Mouse (Mus musculus) forebrain, postnatal 0 days (tissue): ENCODE results near the gene Palmd. TPM values are rescaled to one million over a fixed set of nuclear protein-coding genes. Genes with fewer than 3 reads are reported as not detected.

Experiments used
- ATAC-seq: fragments of 200-750 bp; cut with Nextera tagmentation; 2 replicates; pipeline ENCODE4 v1.8.0; 2017; ENCODE audit warnings: mild to moderate bottlenecking, moderate library complexity
- DNase-seq: peaks from one replicate; pipeline ENCODE4 v3.0.0-alpha.2; 2015
- H3K27ac ChIP-seq: fragments of 300-500 bp; sonication (generic); 2 replicates; pipeline ENCODE4 v1.5.1; 2014; ENCODE audit warnings: low read depth, mild to moderate bottlenecking, antibody characterized with exemption, low read length, moderate library complexity, mixed read lengths
- H3K27me3 ChIP-seq: fragments of 300-500 bp; sonication (generic); 2 replicates; pipeline ENCODE4 v1.6.1; 2014; ENCODE audit warnings: mild to moderate bottlenecking, low read length, mixed read lengths; ENCODE audit not compliant: insufficient read depth
- H3K36me3 ChIP-seq: fragments of 300-500 bp; sonication (generic); 2 replicates; pipeline ENCODE4 v1.6.1; 2014; ENCODE audit warnings: mild to moderate bottlenecking, moderate library complexity; ENCODE audit not compliant: insufficient read depth
- H3K4me1 ChIP-seq: fragments of 300-500 bp; sonication (generic); 2 replicates; pipeline ENCODE4 v1.6.1; 2014; ENCODE audit warnings: antibody characterized with exemption; ENCODE audit not compliant: insufficient read depth
- H3K4me2 ChIP-seq: fragments of 300-500 bp; sonication (generic); 2 replicates; pipeline ENCODE4 v1.6.1; 2014; ENCODE audit warnings: low read depth, mild to moderate bottlenecking, moderate library complexity
- H3K4me3 ChIP-seq: fragments of 300-500 bp; sonication (generic); 2 replicates; pipeline ENCODE4 v1.5.1; 2014; ENCODE audit warnings: low read depth, low read length, mixed read lengths
- H3K9ac ChIP-seq: fragments of 300-500 bp; sonication (generic); 2 replicates; pipeline ENCODE4 v1.6.1; 2014; ENCODE audit warnings: mild to moderate bottlenecking
- H3K9me3 ChIP-seq: fragments of 300-500 bp; sonication (generic); 2 replicates; pipeline ENCODE4 v1.6.1; 2016; ENCODE audit warnings: low read length
- CTCF ChIP-seq: sonication (generic); IDR thresholded peaks from 2 replicates; pipeline ENCODE4 v1.5.1; 2016; ENCODE audit warnings: antibody characterized with exemption, control low read depth, low read depth
- WGBS: fragments of 180-500 bp; shearing (Covaris S2); extraction: QIAGEN DNeasy Blood & Tissue Kit; methylation state at CpG from one replicate; pipeline ENCODE4 v1.1.7; 2014; 5-methylcytosine and 5-hydroxymethylcytosine counted together
- polyA plus RNA-seq: library from polyadenylated mRNA; unstranded; fragments of >200 nt; fragmentation: Nextera tagmentation; extraction: Ambion mirVana; gene quantifications from 2 replicates; pipeline ENCODE4 v1.2.1, GENCODE M21; 2015
- total RNA-seq: library from RNA; depleted of rRNA; stranded (reverse); fragments of >200 nt; gene quantifications from 2 replicates; pipeline ENCODE4 v1.2.3, GENCODE M21; 2014

Palmd gene
- total and polyA plus RNA-seq, 2 experiments from 2014 or later = 6.9 to 11.7 TPM

DNA sequence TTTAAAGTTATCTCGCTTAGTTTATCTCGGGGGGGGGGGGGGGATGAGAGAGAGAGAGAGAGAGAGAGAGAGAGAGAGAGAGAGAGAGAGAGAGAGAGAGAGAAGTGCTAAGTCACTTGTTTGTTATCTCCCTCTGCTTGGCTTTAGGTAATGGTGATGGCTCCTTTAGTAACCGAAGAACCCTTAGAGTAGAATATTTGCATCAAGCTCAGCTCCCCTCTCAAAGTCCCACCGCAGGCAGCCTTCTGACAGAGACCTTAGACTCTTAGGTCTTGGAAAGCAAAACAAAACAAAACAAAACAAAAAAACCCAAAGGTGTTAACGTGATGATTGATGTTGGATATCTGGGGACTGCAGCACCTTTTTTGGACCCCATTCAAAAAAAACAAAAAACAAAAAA, 216 bp upstream of the Palmd start:
- DNase-seq = peak; percentile 26
- H3K27me3 ChIP-seq = no peaks in the 10 kb centered on the region
- WGBS = 8% methylated on average over 5 of the region's 5 CpGs
- H3K9ac ChIP-seq = peak overlapping the region; percentile 63; the same call in 1 of the 2 replicates
- no peaks in the 10 kb centered on the region for H3K36me3 ChIP-seq
- H3K4me3 ChIP-seq = peak overlapping the region; percentile 49
- no peaks in the 10 kb centered on the region for H3K9me3 ChIP-seq
- peak overlapping the region; percentile 83; the same call in 1 of the 2 replicates for H3K27ac ChIP-seq
- no peak for ATAC-seq
- TF ChIP-seq CTCF = no peak
- peak overlapping the region; percentile 59 for H3K4me2 ChIP-seq
- H3K4me1 ChIP-seq = no peaks in the 10 kb centered on the region; the same call in 1 of the 2 replicates

DNA sequence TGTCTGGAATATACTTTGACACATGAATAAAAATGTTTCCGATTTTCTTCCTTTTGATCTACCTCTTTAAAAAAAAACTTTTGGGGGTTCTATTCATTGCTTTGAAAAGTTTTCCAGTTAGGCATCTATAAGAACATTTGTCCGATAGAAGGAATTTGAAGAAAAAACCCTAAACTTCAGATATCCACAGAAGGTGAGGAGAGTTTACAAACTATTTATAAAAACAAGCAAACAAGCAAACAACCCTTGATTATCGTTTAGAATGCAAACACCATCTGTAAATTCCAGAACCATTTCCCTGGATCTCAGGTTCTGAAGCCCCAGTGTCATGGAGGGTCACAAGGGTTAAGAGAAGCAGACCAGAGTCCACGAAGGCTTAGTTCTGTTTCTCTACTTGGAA, 820 bp downstream of the Palmd start, which contains the start of gene 4930455H04Rik:
TSS of gene 4930455H04Rik (plus strand) at position 301 of the 400 bp plus-strand sequence.
- Histone ChIP-seq H3K4me3 (peak within 1 kb of the TSS; percentile 49), H3K27ac (peak within 1 kb of the TSS; percentile 83), H3K4me2 (peak within 1 kb of the TSS; percentile 59), H3K27me3 (no peaks in the 10 kb centered on the region), H3K9me3 (no peaks in the 10 kb centered on the region), H3K36me3 (no peaks in the 10 kb centered on the region), H3K9ac (peak within 1 kb of the TSS; percentile 63), H3K4me1 (no peaks in the 10 kb centered on the region; the same call in 1 of the 2 replicates)
- no peak for TF ChIP-seq CTCF
- DNase-seq (no peak), ATAC-seq (no peak)
- WGBS = 40% methylated on average over 4 of the region's 4 CpGs

DNA sequence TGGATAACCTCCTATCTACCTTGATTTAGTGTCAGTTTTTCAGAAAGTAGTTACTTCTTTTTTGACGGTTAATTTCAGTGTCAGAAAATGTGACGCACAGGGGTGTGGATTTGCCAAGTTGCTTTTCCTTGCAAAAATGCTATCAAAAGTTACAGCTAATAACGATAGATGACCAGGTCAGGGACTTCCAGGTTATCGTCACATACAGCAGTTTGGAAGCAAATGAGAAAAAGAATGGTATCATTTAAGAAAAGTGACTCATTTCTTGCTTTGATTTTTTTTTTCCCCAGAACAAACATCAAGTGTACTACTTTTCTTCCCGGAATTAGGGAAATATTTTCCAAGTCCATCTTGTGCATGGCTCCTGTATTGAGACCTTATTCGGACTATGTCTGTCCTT, 1.4 kb downstream of the Palmd start:
- 61% methylated on average over 6 of the region's 6 CpGs for WGBS
- Histone ChIP-seq H3K9ac (0 out of 2 replicates have a peak overlapping the region, but pooled peaks have one; percentile 33), H3K4me1 (no peaks in the 10 kb centered on the region; the same call in 1 of the 2 replicates), H3K4me2 (peak overlapping the region; percentile 59), H3K27me3 (no peaks in the 10 kb centered on the region), H3K36me3 (no peaks in the 10 kb centered on the region), H3K27ac (peak overlapping the region; percentile 24; the same call in 1 of the 2 replicates), H3K9me3 (no peaks in the 10 kb centered on the region), H3K4me3 (peak overlapping the region; percentile 49)
- ATAC-seq = no peak
- DNase-seq = no peak
- TF ChIP-seq CTCF = no peak

DNA sequence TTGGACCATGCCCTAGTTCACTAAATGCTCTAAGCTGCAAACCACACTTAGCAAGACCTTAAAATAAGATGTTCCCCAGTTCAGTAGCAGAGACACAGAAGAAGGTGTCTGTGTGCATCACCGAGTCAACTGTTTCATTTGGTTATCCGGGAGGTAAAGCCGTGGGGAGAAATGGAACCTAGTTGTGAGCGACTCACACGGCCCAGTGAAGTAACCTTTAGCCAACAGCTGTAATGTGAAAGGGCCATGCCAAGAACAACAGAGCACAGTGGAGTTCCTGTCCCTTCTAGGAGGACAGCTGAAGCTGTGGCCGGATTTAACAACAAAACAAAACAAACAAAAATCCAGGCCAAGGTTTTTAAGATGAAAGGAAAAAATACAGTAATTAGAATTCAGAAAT, 2.0 kb downstream of the Palmd start:
- H3K4me2 ChIP-seq = peak overlapping the region; percentile 59
- H3K9ac ChIP-seq = 0 out of 2 replicates have a peak overlapping the region, but pooled peaks have one; percentile 26
- no peaks in the 10 kb centered on the region for H3K27me3 ChIP-seq
- peak overlapping the region; percentile 24; the same call in 1 of the 2 replicates for H3K27ac ChIP-seq
- DNase-seq (no peak), ATAC-seq (no peak)
- 33% methylated on average over 6 of the region's 6 CpGs for WGBS
- peak overlapping the region; percentile 49 for H3K4me3 ChIP-seq
- H3K4me1 ChIP-seq = no peaks in the 10 kb centered on the region; the same call in 1 of the 2 replicates
- H3K9me3 ChIP-seq = no peaks in the 10 kb centered on the region
- no peak for TF ChIP-seq CTCF
- H3K36me3 ChIP-seq = no peaks in the 10 kb centered on the region

DNA sequence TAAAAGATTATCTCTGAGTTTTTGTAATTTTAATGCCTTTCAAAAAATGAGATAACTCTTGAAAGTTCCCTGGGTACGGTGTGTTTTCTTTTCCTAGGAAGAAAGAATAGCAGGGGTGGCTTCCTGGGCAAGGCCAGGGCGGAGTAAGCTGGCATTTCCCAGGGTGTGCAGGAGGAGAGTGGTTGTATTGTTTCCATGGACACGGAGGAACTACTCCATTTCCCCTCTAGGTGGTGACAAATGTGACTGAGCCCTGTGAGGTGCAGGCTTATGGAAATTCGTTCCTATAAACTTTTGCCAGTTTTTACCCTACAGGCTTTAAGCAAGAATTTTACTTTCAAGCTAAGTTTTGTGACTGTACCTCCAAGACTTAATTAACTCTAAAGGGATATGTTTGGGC, 2.6 kb downstream of the Palmd start:
- WGBS = 14% methylated on average over 4 of the region's 4 CpGs
- peak; percentile 74 for TF ChIP-seq CTCF
- no peaks in the 10 kb centered on the region for H3K36me3 ChIP-seq
- peak overlapping the region; percentile 16; the same call in 1 of the 2 replicates for H3K4me2 ChIP-seq
- H3K4me1 ChIP-seq = no peaks in the 10 kb centered on the region; the same call in 1 of the 2 replicates
- no peaks in the 10 kb centered on the region for H3K27me3 ChIP-seq
- H3K9ac ChIP-seq = no peak overlapping the region
- H3K27ac ChIP-seq = no peak overlapping the region; the same call in 1 of the 2 replicates
- no peak overlapping the region for H3K4me3 ChIP-seq
- ATAC-seq (peak; percentile 88), DNase-seq (peak; percentile 69)
- no peaks in the 10 kb centered on the region for H3K9me3 ChIP-seq

DNA sequence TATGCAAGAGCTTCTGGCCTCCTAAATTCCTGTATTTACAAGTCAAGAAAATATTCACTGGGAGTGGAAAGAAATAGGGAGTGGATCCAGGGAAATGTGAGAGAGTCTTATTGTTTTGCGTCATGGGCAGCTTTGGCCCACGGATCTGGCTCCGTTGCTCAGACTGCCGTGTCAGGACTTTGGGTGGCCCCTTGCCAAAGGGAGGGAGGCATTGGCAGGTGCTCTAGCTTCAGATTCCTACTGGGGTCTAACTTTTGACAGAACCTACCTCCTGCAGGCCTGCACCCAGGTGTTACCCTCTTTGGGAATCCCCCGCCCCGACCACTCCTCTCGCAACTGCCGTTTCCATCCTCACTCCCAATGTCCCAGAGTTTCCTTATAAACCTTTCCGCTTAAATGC, 4.4 kb downstream of the Palmd start:
- no peaks in the 10 kb centered on the region; the same call in 1 of the 2 replicates for H3K4me1 ChIP-seq
- no peaks in the 10 kb centered on the region for H3K36me3 ChIP-seq
- WGBS = 62% methylated on average over 9 of the region's 9 CpGs
- H3K27ac ChIP-seq = no peak overlapping the region
- DNase-seq (no peak), ATAC-seq (no peak)
- H3K9ac ChIP-seq = no peak overlapping the region
- no peak for TF ChIP-seq CTCF
- no peaks in the 10 kb centered on the region for H3K9me3 ChIP-seq
- no peak overlapping the region for H3K4me3 ChIP-seq
- no peak overlapping the region for H3K4me2 ChIP-seq
- H3K27me3 ChIP-seq = no peaks in the 10 kb centered on the region

DNA sequence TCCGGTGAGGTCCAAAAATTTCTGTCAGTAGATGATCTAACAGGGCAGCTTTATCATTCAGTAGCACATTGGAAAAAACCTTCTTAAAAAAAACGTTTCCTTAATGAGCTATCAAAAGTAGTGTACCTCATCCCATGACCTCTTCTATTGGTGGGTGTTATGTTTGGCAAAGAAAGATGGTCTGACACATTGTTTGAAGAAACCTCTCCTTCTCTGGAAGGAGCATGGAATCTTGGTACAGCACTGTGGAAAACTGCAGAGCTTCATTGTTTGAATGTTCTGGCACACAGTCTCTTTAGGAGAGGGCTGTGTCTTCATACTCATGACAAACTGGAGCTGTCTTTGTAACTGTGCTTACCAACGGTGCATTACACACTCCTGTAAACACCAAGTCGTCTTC, 5.6 kb downstream of the Palmd start:
- no peak for TF ChIP-seq CTCF
- H3K36me3 ChIP-seq = no peaks in the 10 kb centered on the region
- no peak overlapping the region for H3K4me2 ChIP-seq
- H3K27me3 ChIP-seq = no peaks in the 10 kb centered on the region
- no peak overlapping the region for H3K4me3 ChIP-seq
- H3K4me1 ChIP-seq = no peaks in the 10 kb centered on the region; the same call in 1 of the 2 replicates
- H3K9me3 ChIP-seq = no peaks in the 10 kb centered on the region
- ATAC-seq (no peak), DNase-seq (no peak)
- no peak overlapping the region for H3K9ac ChIP-seq
- H3K27ac ChIP-seq = no peak overlapping the region
- 66% methylated on average over 4 of the region's 4 CpGs for WGBS
